Mouse (Mus musculus) liver, postnatal 0 days (tissue): Measurements from ENCODE around the gene Apln. TPM values are rescaled to one million over a fixed set of nuclear protein-coding genes. Genes with fewer than 3 reads are reported as not detected.

Experiments
- ATAC-seq: fragments of 200-750 bp; cut with Nextera tagmentation; 2 replicates; pipeline ENCODE4 v1.8.0; 2017; ENCODE audit warnings: mild to moderate bottlenecking, moderate library complexity
- DNase-seq: peaks from one replicate; pipeline ENCODE4 v3.0.0-alpha.2; 2016
- H3K27ac ChIP-seq: fragments of 300-500 bp; sonication (generic); 2 replicates; pipeline ENCODE4 v1.5.1; 2014; ENCODE audit warnings: antibody characterized with exemption, moderate library complexity, mild to moderate bottlenecking, low read depth
- H3K27me3 ChIP-seq: fragments of 300-500 bp; sonication (generic); 2 replicates; pipeline ENCODE4 v1.6.1; 2014; ENCODE audit warnings: low read length, control low read depth, mixed read lengths; ENCODE audit not compliant: insufficient read depth
- H3K36me3 ChIP-seq: fragments of 300-500 bp; sonication (generic); replicated peaks from 2 replicates; pipeline ENCODE4 v1.6.1; 2014; ENCODE audit warnings: mild to moderate bottlenecking, control low read depth, low read length, moderate library complexity, mixed read lengths; ENCODE audit not compliant: insufficient read depth
- H3K4me1 ChIP-seq: fragments of 300-500 bp; sonication (generic); 2 replicates; pipeline ENCODE4 v1.6.1; 2014; ENCODE audit warnings: antibody characterized with exemption, mild to moderate bottlenecking, control low read depth; ENCODE audit not compliant: insufficient read depth
- H3K4me2 ChIP-seq: fragments of 300-500 bp; sonication (generic); 2 replicates; pipeline ENCODE4 v1.6.1; 2014; ENCODE audit warnings: low read depth, mild to moderate bottlenecking, low read length, moderate library complexity, mixed read lengths
- H3K4me3 ChIP-seq: fragments of 300-500 bp; sonication (generic); 2 replicates; pipeline ENCODE4 v1.5.1; 2014; ENCODE audit warnings: low read depth, low read length
- H3K9ac ChIP-seq: fragments of 300-500 bp; sonication (generic); replicated peaks from 2 replicates; pipeline ENCODE4 v1.6.1; 2014; ENCODE audit warnings: mild to moderate bottlenecking, moderate library complexity
- H3K9me3 ChIP-seq: fragments of 300-500 bp; sonication (generic); 2 replicates; pipeline ENCODE4 v1.6.1; 2016; ENCODE audit warnings: mild to moderate bottlenecking, control low read depth, low read length, mixed read lengths
- CTCF ChIP-seq: sonication (generic); IDR thresholded peaks from 2 replicates; pipeline ENCODE4 v1.5.1; 2016; ENCODE audit warnings: antibody characterized with exemption, low read depth
- EP300 ChIP-seq: IDR thresholded peaks from 2 replicates; pipeline ENCODE4 v1.6.1; 2016; ENCODE audit warnings: antibody characterized with exemption, low read depth, mild to moderate bottlenecking
- WGBS: fragments of 180-500 bp; shearing (Covaris S2); extraction: QIAGEN DNeasy Blood & Tissue Kit; methylation state at CpG from one replicate; pipeline ENCODE4 v1.1.7; 2014; ENCODE audit not compliant: insufficient replicate concordance; 5-methylcytosine and 5-hydroxymethylcytosine counted together
- polyA plus RNA-seq: library from polyadenylated mRNA; unstranded; fragments of >200 nt; fragmentation: Nextera tagmentation; extraction: Ambion mirVana; gene quantifications from 2 replicates; pipeline ENCODE4 v1.2.1, GENCODE M21; 2015

Gene Apln
- polyA plus RNA-seq, 1 experiment from 2014 or later: 0.19 TPM

GRCm38 (mm10) chrX:48066891-48067290 lies 32.2 kb upstream of the Apln start:
- H3K4me2 ChIP-seq: no peak overlapping the region
- 65% methylated on average over 3 of the region's 3 CpGs for WGBS
- H3K27me3 ChIP-seq: 0 out of 2 replicates have a peak, but pooled peaks cover 3% of the 10 kb centered on the region
- DNase-seq (no peak), ATAC-seq (no peak)
- H3K4me3 ChIP-seq: no peak overlapping the region
- TF ChIP-seq CTCF (no peak), EP300 (no peak)
- H3K36me3 ChIP-seq: no peaks in the 10 kb centered on the region
- no peaks in the 10 kb centered on the region for H3K9me3 ChIP-seq
- no peak overlapping the region for H3K27ac ChIP-seq
- no peak overlapping the region for H3K9ac ChIP-seq
- H3K4me1 ChIP-seq: no peaks in the 10 kb centered on the region

GRCm38 (mm10) chrX:48064166-48064853 lies 29.7 kb upstream of the Apln start:
- Histone ChIP-seq H3K9me3 (no peaks in the 10 kb centered on the region), H3K9ac (no peak overlapping the region), H3K4me3 (no peak overlapping the region), H3K36me3 (no peaks in the 10 kb centered on the region), H3K27me3 (no peaks in the 10 kb centered on the region), H3K4me1 (no peaks in the 10 kb centered on the region), H3K27ac (no peak overlapping the region), H3K4me2 (no peak overlapping the region)
- TF ChIP-seq EP300: no peak
- no peak for TF ChIP-seq CTCF
- ATAC-seq (no peak), DNase-seq (no peak)
- 40% methylated on average over 5 of the region's 5 CpGs for WGBS

DNA sequence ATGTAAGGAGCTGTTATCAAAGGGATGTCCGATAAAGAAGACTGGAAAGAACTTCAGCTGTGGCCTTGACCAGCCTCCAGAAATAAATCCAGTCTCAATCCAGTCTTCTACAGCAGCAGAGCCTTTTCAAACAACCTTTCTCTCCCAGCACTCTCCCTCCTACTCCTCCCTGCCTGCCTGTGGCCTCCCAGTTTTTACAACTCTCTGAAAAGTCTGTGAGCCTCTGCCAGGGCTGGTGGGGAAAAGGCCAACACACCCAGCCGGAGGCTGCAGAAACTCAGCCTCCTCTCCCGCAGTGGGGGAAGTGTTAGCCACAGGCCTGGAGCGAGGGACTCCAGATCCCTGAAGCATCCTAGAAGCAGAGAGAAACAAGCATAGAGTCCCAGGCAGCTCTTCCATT lies 27.8 kb upstream of the Apln start:
- no peak overlapping the region for H3K9ac ChIP-seq
- no peak for TF ChIP-seq EP300
- TF ChIP-seq CTCF: no peak
- no peaks in the 10 kb centered on the region for H3K36me3 ChIP-seq
- H3K4me3 ChIP-seq: no peak overlapping the region
- no peak for DNase-seq
- H3K27ac ChIP-seq: no peak overlapping the region
- no peak for ATAC-seq
- no peaks in the 10 kb centered on the region for H3K27me3 ChIP-seq
- WGBS: 70% methylated on average over 4 of the region's 4 CpGs
- H3K4me1 ChIP-seq: no peaks in the 10 kb centered on the region
- H3K9me3 ChIP-seq: no peaks in the 10 kb centered on the region
- no peak overlapping the region for H3K4me2 ChIP-seq

DNA sequence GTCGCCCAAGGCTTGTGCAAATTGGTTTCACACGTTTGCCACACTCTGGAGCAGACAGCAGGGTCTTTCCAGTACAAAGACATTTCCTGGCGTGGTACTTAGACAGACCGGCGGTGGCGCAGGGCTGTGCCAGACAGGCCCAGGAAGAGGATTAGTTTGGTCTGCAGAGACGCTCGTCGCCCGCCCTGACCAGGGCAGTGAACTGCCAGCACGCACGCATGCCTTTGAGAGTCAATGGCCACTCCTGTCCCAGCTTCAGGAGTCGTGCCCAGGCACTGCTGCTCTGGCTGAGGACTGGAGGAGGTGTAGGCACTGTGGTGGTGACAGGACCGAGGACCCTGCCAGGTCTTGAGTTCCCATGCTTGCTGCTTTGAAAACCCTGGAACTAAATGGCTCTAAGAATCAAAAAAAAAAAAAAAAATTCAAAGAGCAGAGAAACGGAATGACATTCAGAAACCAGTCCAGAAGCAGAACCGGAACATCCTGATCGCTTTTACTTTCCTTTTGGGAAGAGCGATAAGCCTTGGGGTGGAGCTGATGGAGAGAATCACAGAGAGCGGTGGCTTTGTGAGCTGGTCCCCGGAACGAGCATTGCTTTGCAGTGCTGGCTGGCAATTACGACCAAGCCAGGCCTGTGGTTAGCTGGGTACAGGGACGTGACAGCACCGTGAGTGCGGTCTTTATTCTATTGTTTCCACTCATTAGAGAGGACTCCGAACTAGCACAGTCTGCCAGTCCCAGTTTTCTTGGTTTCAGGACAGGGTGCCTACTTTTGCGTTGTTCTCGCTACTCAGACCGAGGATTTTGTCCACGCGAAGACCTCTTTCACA lies 19.7 kb upstream of the Apln start:
- Histone ChIP-seq H3K36me3 (no peaks in the 10 kb centered on the region), H3K4me2 (peak overlapping the region; percentile 72), H3K27ac (no peak overlapping the region), H3K4me3 (peak overlapping the region; percentile 39), H3K27me3 (0 out of 2 replicates have a peak, but pooled peaks cover 3% of the 10 kb centered on the region), H3K9ac (0 out of 2 replicates have a peak overlapping the region, but pooled peaks have one; percentile 30), H3K9me3 (no peaks in the 10 kb centered on the region), H3K4me1 (no peaks in the 10 kb centered on the region)
- TF ChIP-seq EP300 (no peak), CTCF (no peak)
- ATAC-seq (peak; percentile 33; the same call in 1 of the 2 replicates), DNase-seq (peak; percentile 20)
- 24% methylated on average over 31 of the region's 31 CpGs for WGBS

DNA sequence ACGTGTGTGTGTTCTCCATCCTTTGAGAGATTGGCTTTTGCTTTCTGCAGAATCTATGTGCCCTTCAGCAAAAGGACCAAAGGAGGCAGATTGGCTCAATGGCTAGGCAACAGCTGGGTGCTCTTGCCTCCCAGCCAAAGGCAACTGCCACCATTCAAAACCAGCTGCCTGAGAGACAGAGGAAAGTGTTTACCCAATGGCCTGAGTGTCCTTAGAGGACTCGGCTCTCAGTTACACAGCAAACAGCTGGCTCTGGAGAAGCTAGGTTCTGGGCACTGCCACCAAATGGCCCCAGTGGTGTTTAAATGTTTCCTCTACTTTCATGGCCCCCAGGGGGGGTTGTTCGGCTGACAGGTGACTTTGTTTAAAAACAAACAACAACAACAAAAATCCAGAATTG lies 19.1 kb upstream of the Apln start:
- Histone ChIP-seq H3K27me3 (0 out of 2 replicates have a peak, but pooled peaks cover 3% of the 10 kb centered on the region), H3K9me3 (no peaks in the 10 kb centered on the region), H3K4me3 (peak overlapping the region; percentile 39), H3K36me3 (no peaks in the 10 kb centered on the region), H3K27ac (no peak overlapping the region), H3K9ac (no peak overlapping the region), H3K4me2 (peak overlapping the region; percentile 72), H3K4me1 (no peaks in the 10 kb centered on the region)
- DNase-seq (no peak), ATAC-seq (no peak)
- TF ChIP-seq EP300 (no peak), CTCF (no peak)
- 49% methylated on average over 3 of the region's 3 CpGs for WGBS

GRCm38 (mm10) chrX:48046315-48046714 lies 11.7 kb upstream of the Apln start:
- Histone ChIP-seq H3K4me2 (no peak overlapping the region), H3K36me3 (no peaks in the 10 kb centered on the region), H3K27ac (no peak overlapping the region), H3K9me3 (no peaks in the 10 kb centered on the region), H3K9ac (no peak overlapping the region), H3K4me1 (no peaks in the 10 kb centered on the region), H3K27me3 (peaks cover 6% of the 10 kb centered on the region; the same call in 1 of the 2 replicates), H3K4me3 (no peak overlapping the region)
- WGBS: 76% methylated on average over 2 of the region's 2 CpGs
- ATAC-seq (no peak), DNase-seq (no peak)
- no peak for TF ChIP-seq EP300
- TF ChIP-seq CTCF: no peak
